Mouse (Mus musculus) ES-E14 (cell line): Measurements from ENCODE around the gene Arhgef25.

Experiments
- CHD2 ChIP-seq: IDR thresholded peaks from 2 replicates; pipeline ENCODE4 v1.6.1; 2014; ENCODE audit warnings: mild to moderate bottlenecking, low read depth, low read length, inconsistent platforms
- HCFC1 ChIP-seq: IDR thresholded peaks from 2 replicates; pipeline ENCODE4 v1.6.1; 2012; ENCODE audit warnings: low read length, inconsistent platforms, borderline replicate concordance; ENCODE audit not compliant: insufficient read depth
- MAFK ChIP-seq: IDR thresholded peaks from 2 replicates; pipeline ENCODE4 v1.6.1; 2014; ENCODE audit warnings: mild to moderate bottlenecking, low read depth, low read length, inconsistent platforms; ENCODE audit not compliant: insufficient read depth
- ZC3H11A ChIP-seq: IDR thresholded peaks from 2 replicates; pipeline ENCODE4 v1.6.1; 2012; ENCODE audit warnings: low read depth, mild to moderate bottlenecking, inconsistent platforms, low read length, borderline replicate concordance

DNA sequence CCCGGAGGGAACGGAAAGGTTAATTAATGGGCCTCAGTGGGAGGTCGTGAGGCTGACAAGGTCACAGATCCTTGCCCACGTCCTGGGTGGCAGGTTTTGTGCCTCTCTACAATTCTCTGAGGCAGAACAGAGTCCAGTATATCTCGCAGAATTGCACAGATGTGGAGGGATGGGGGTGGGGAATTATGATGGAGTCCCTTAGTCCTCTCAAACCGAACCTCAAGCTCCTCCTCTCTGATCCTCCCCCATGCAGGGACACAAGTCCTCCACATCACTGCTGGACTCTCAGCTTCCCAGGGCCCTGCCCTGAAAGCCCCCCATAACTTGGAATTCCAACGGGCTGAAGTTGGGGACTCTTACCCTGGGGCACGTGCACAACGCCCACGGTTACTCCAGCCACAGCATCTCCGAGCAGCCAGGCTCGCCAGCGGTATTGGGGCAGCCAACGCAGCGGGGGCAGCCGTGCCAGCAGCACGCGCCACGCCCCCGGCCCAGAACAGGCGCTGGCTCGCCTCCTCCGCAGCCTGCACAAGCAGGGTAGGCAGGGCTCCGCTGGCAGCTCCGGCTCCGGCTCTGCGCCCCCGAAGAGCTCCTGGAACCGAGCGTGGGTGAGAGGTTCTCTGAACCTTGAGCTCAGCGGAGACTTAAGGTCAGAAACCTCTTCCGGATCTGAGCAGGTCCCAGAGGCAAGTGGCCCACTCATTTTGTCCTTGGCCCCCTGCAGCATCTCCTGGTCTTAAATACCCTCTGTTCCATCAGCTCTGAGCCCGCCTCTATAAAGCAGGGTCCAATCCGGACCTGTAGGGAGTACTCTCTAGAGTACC lies 9.8 kb downstream of the Arhgef25 start, which contains the start of gene Slc26a10:
- TF ChIP-seq CHD2 (no peak), HCFC1 (no peak), MAFK (no peak), ZC3H11A (no peak)
